Mouse (Mus musculus) testis, adult 2 months (tissue): ENCODE results near the gene Taf3. TPM values are rescaled to one million over a fixed set of nuclear protein-coding genes. Genes with fewer than 3 reads are reported as not detected.

Experiments
- H3K27ac ChIP-seq: fragments of 200-500 bp; 2 replicates; pipeline ENCODE4 v1.5.1; 2012; ENCODE audit warnings: low read depth, low read length; ENCODE audit not compliant: control insufficient read depth, insufficient read depth
- H3K27me3 ChIP-seq: fragments of 200-500 bp; 2 replicates; pipeline ENCODE4 v1.6.1; 2012; ENCODE audit warnings: mild to moderate bottlenecking, low read length, moderate library complexity; ENCODE audit not compliant: control insufficient read depth, insufficient read depth
- H3K36me3 ChIP-seq: fragments of 200-500 bp; 2 replicates; pipeline ENCODE4 v1.6.1; 2012; ENCODE audit warnings: mild to moderate bottlenecking, low read length; ENCODE audit not compliant: control insufficient read depth, insufficient read depth
- H3K4me1 ChIP-seq: fragments of 200-500 bp; 2 replicates; pipeline ENCODE4 v1.6.1; 2012; ENCODE audit warnings: low read length; ENCODE audit not compliant: control insufficient read depth, insufficient read depth
- H3K4me3 ChIP-seq: fragments of 200-500 bp; 2 replicates; pipeline ENCODE4 v1.5.1; 2012; ENCODE audit warnings: low read depth, mild to moderate bottlenecking, low read length, moderate library complexity, mixed read lengths; ENCODE audit not compliant: control insufficient read depth
- CTCF ChIP-seq: fragments of 200-500 bp; IDR thresholded peaks from 2 replicates; pipeline ENCODE4 v1.5.1; 2012; ENCODE audit warnings: low read depth, mild to moderate bottlenecking, inconsistent platforms, low read length, moderate library complexity; ENCODE audit not compliant: control insufficient read depth, insufficient read depth, insufficient replicate concordance
- POLR2A ChIP-seq: fragments of 200-500 bp; IDR thresholded peaks from 2 replicates; pipeline ENCODE4 v1.6.1; 2012; ENCODE audit warnings: low read depth, mild to moderate bottlenecking, inconsistent platforms, low read length, moderate library complexity; ENCODE audit not compliant: control insufficient read depth
- polyA plus RNA-seq: library from polyadenylated mRNA; depleted of rRNA; stranded (reverse); fragments of >200 nt; gene quantifications from 2 replicates; pipeline ENCODE4 v1.2.3, GENCODE M21; 2012; rRNA removed

Taf3 gene
- 9.1 and 10.5 TPM in 2 replicates for polyA plus RNA-seq

DNA sequence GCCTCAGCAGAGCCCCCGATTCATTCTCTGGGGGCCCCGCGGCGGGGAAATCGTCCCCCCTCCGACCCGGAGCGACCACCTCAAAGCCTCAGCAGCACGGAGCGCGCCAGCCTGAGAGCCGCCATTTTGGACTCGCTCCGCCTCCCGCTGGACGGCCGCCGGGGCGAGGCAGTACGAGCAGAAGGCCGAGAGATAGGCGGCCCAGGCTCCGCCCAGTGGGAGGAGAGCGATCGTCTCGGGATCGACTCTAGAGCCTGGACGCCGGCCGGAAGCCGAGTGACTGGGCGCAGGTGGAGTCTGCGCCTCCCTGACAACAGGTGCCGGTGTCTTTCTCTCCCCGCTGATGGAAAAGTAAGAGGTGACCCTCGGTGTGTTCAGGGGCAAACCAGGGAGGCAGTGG, at the start of gene Taf3:
Taf3 (minus strand) TSS at position 136 of the 400 bp plus-strand sequence.
- peak; percentile 86 for TF ChIP-seq POLR2A
- 0 out of 2 replicates have a peak, but pooled peaks have one; percentile 5 for TF ChIP-seq CTCF
- Histone ChIP-seq H3K4me1 (no peaks in the 10 kb centered on the region; the same call in none of the 2 replicates), H3K4me3 (peak within 1 kb of the TSS; percentile 96), H3K27me3 (no peaks in the 10 kb centered on the region), H3K36me3 (no peaks in the 10 kb centered on the region), H3K27ac (peak within 1 kb of the TSS; percentile 49)

DNA sequence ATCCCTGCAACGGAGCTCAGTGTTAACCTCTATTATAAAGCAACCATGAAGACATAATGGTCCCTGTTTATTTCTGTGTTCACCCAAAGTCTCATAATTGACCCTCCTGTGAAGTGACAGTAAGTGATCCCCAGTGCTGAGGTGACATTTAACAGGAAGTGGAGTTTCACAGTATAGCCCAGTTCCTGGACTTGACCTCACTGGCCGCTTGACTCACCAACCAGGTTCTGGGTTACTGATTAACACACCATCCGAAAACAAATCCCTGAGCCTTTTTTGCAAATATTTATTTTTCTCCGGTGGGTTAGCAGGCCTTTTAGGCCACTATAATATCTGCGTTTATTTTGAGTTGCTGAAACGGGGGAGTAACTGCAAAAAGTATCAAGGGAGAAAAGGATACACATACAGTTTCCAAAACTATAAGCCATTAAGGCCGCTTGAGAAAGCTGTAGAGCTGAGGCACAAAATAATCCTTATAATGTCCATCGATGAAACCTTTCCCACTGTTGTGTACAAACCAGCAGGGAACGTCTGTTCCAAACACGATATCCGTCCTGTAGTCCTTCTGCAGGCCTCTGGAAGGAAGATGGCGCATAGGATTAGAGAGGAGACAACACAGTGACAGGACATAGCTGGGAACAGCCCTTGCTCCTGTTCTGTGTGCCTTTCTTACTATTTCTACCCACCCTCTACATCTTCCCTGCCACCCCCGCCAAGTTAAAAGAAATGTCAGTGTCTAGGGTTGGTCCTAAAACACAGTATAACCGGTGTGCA, 46.1 kb upstream of the Taf3 start:
- H3K4me1 ChIP-seq = no peaks in the 10 kb centered on the region
- H3K27ac ChIP-seq = no peak overlapping the region
- H3K27me3 ChIP-seq = no peaks in the 10 kb centered on the region
- TF ChIP-seq POLR2A (no peak), CTCF (no peak)
- peaks cover 3% of the 10 kb centered on the region; the same call in 1 of the 2 replicates for H3K36me3 ChIP-seq
- H3K4me3 ChIP-seq = no peak overlapping the region

DNA sequence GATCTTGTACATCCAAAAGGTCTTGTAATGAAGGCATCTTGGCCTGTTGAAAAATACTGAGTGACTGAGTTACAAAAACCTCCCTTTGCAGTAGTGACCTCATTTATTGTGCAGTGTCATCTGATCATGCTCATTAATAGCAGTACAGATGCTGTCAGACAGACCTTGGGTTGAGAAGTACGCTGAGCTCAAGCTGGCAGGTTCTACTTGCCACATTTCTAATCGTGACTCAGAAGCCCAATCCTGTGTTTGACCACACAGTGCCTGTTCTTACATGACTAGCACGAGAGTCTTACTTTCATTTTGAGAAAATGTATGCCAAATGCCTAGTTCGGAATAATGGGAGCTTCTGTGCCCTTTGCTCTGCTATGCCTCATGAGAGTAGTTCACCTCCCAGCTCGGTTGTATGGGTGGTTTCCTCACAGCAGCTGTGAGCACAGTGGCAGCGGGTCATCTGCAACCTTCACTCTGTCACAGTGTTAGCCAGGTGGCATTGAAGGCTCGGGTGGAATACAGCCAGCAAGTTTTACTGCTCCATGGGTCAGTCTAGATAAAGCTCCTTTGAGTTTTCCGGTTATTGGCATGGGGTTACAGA, 39.0 kb upstream of the Taf3 start:
- peaks cover 3% of the 10 kb centered on the region for H3K36me3 ChIP-seq
- H3K27me3 ChIP-seq = no peaks in the 10 kb centered on the region
- H3K27ac ChIP-seq = no peak overlapping the region
- TF ChIP-seq CTCF (no peak), POLR2A (no peak)
- no peak overlapping the region for H3K4me3 ChIP-seq
- no peaks in the 10 kb centered on the region for H3K4me1 ChIP-seq

DNA sequence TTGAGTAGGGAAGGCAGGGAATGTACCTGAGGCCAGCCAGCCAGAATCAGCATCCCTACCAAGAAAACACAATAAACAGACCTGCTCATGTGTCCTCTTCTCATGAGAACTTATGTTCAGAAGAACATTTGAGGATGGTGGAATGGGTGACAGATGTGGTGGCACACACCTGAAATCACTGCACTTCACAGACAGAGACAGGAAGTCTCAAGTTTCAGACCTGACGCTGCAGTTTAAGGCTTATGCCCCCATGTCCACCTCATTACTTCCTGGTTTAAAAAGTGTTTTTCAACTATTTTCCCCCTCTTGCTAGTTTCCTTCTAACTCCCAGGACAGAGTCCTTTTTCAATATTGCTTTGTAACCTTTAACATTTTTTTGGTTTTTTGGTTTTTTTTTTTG, 34.3 kb upstream of the Taf3 start:
- Histone ChIP-seq H3K4me1 (no peaks in the 10 kb centered on the region), H3K36me3 (no peaks in the 10 kb centered on the region; the same call in none of the 2 replicates), H3K27ac (no peak overlapping the region), H3K4me3 (no peak overlapping the region), H3K27me3 (no peaks in the 10 kb centered on the region)
- TF ChIP-seq CTCF (no peak), POLR2A (no peak)

DNA sequence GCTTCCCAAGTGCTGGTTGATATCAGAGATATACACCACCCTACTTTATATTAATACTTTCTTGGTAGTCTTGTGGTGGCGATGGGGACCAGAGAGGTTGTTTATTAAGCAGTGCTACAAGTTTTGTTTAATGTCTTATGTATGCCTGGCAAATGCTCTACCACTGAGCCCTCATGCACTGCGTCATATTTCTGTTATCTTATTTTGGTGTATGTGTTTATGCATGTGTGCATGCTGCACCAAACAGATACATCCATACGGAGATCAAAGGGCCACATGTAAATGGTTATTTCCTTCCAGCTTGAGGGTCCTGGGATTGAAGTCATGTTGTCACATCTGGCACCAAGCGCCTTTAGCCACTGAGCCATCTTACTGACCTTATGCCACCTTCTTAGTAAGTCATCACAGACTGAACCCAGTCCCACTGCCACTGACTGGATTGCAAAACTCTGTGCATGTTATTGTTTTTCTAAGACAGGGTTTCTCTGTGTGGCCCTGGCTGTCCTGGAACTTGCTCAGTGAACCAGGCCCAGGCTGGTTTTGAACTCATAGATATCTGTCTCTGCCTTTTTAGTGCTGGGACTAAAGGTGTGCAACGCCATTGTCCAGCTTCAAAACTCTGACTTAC, 33.2 kb upstream of the Taf3 start:
- Histone ChIP-seq H3K4me1 (no peaks in the 10 kb centered on the region; the same call in 1 of the 2 replicates), H3K27ac (no peak overlapping the region), H3K36me3 (no peaks in the 10 kb centered on the region; the same call in 1 of the 2 replicates), H3K27me3 (no peaks in the 10 kb centered on the region), H3K4me3 (no peak overlapping the region)
- TF ChIP-seq CTCF (no peak), POLR2A (no peak)

DNA sequence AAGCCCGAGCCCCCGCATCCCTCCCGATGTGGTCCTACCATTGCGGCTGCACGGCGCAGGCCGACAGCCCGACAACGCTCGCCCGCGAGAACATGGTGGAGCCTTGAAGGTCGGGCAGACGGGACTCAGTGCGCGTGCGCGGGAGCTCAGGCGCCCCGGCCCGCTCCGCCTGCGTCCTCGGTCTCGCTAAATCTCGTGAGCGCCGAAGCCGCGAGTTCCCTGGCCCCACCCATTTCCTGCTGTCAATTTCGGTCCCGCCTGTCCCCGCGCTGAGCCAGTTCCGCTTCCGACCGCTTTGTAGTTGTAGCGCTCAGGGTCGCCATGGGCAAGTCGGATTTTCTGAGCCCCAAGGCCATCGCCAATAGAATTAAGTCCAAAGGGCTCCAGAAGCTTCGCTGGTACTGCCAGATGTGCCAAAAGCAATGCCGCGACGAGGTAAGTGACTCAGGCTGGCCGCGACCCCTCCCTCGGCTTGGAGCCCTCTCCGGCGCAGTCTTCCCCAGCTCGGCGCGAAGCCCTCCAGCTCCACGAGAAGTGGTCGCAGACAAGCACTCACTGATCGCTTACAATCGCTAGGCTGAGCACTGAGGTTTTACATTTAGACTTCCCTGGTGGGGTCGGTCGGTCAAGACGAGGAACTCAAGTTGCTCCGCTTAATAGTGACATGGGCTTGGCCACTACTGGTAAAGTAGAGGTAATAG, 32.1 kb upstream of the Taf3 start, which contains the start of the genes Atp5c1 and Kin:
Atp5c1 (minus strand) TSS at position 201 of the 701 bp plus-strand sequence.
Kin (plus strand) TSS at position 284 of the 701 bp plus-strand sequence.
- H3K36me3 ChIP-seq = no peaks in the 10 kb centered on the region
- peak within 1 kb of the TSS; percentile 94 for H3K4me3 ChIP-seq
- H3K27me3 ChIP-seq = no peaks in the 10 kb centered on the region
- H3K27ac ChIP-seq = peak within 1 kb of the TSS; percentile 85
- H3K4me1 ChIP-seq = no peaks in the 10 kb centered on the region; the same call in 1 of the 2 replicates
- TF ChIP-seq CTCF = peak; percentile 10; the same call in 1 of the 2 replicates
- peak; percentile 88 for TF ChIP-seq POLR2A
